Mouse (Mus musculus) myocyte (in vitro differentiated cells): Measurements from ENCODE around the gene Slc7a12.

Experiments
- E2F4 ChIP-seq: IDR thresholded peaks from one replicate; pipeline ENCODE4 v1.6.1; 2011; ENCODE audit warnings: mild to moderate bottlenecking, control low read depth, moderate library complexity; ENCODE audit not compliant: insufficient read depth
- MAX ChIP-seq: IDR thresholded peaks from one replicate; pipeline ENCODE4 v1.6.1; 2011; ENCODE audit warnings: low read depth, mild to moderate bottlenecking, control low read depth
- POLR2A ChIP-seq: IDR thresholded peaks from one replicate; pipeline ENCODE4 v1.6.1; 2011; ENCODE audit warnings: low read depth, mild to moderate bottlenecking, control low read depth, moderate library complexity; ENCODE audit not compliant: insufficient read length
- TCF3 ChIP-seq: IDR thresholded peaks from one replicate; pipeline ENCODE4 v1.6.1; 2011; ENCODE audit warnings: low read depth, control low read depth; ENCODE audit not compliant: insufficient read length

DNA sequence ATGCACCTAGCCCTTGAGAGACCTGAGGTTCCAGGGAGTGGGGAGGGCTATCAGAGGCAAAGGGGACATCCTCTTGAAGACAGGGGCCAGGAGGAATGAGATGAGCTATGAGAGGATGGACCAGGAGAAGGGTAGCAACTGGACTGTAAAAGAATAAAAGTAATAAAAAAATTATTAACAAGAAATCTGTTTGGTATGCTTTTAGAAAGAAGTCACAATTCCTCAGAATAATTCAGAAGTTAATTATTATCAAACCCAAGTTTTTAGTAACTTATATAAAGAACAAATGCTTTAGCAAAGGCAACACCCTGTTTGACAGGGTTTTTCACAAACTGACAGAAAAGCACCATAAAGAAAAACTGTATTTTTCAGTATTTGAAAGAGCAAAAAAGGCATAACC is at the start of gene Slc7a12:
- TF ChIP-seq POLR2A (no peak), E2F4 (no peak), MAX (no peak), TCF3 (no peak)
